Mouse (Mus musculus): ENCODE data around the gene Arhgef28. TPM values are rescaled to one million over a fixed set of nuclear protein-coding genes. Genes with fewer than 3 reads are reported as not detected.

Arhgef28 gene
- polyA plus RNA-seq, 1 experiment = 3.3 TPM

- no peaks in the 10 kb centered on the region for H3K27me3 ChIP-seq (ENCODE audit: control insufficient read depth, insufficient read depth, low read length)
- no peaks in the 10 kb centered on the region for H3K36me3 ChIP-seq (ENCODE audit: control insufficient read depth, insufficient read depth, low read length)
- H3K4me1 ChIP-seq (ENCODE audit: control insufficient read depth, insufficient read depth, insufficient read length, low read length) = no peaks in the 10 kb centered on the region
- no peak for TF ChIP-seq POLR2A (IDR thresholded peaks at IDR 0.05; ENCODE audit: low read depth, low read length)
- no peak overlapping the region for H3K27ac ChIP-seq (ENCODE audit: insufficient read depth, low read depth, low read length)
- 89% methylated on average over 5 of the region's 5 CpGs for WGBS
- no peak overlapping the region for H3K4me3 ChIP-seq (ENCODE audit: low read depth, low read length)
Observed at GRCm38 (mm10) chr13:98002598-98002997, 203.6 kb downstream of the Arhgef28 start.

- no peak overlapping the region for H3K27ac ChIP-seq (ENCODE audit: insufficient read depth, low read depth, low read length)
Observed at GRCm38 (mm10) chr13:98002121-98002520, 204.1 kb downstream of the Arhgef28 start.

GRCm38 (mm10) chr13:98001719-98002118, 204.5 kb downstream of the Arhgef28 start:
- 90% methylated on average over 11 of the region's 11 CpGs for WGBS
- Histone ChIP-seq H3K27ac (ENCODE audit: insufficient read depth, low read depth, low read length) (no peak overlapping the region), H3K36me3 (ENCODE audit: control insufficient read depth, insufficient read depth, low read length) (no peaks in the 10 kb centered on the region), H3K4me3 (ENCODE audit: low read depth, low read length) (no peak overlapping the region), H3K27me3 (ENCODE audit: control insufficient read depth, insufficient read depth, low read length) (no peaks in the 10 kb centered on the region), H3K4me1 (ENCODE audit: control insufficient read depth, insufficient read depth, insufficient read length, low read length) (no peaks in the 10 kb centered on the region)
- TF ChIP-seq CTCF (IDR thresholded peaks at IDR 0.05; ENCODE audit: extremely low read depth, insufficient read length, insufficient replicate concordance, low read depth, low read length) (no peak), POLR2A (IDR thresholded peaks at IDR 0.05; ENCODE audit: low read depth, low read length) (no peak)

More at GRCm38 (mm10) chr13:98002121-98002520, 204.1 kb downstream of the Arhgef28 start:
- WGBS = 26% methylated on average over 2 of the region's 2 CpGs
- no peak for TF ChIP-seq CTCF (IDR thresholded peaks at IDR 0.05; ENCODE audit: extremely low read depth, insufficient read length, insufficient replicate concordance, low read depth, low read length)
- TF ChIP-seq POLR2A (IDR thresholded peaks at IDR 0.05; ENCODE audit: low read depth, low read length) = no peak
- Histone ChIP-seq H3K27me3 (ENCODE audit: control insufficient read depth, insufficient read depth, low read length) (no peaks in the 10 kb centered on the region), H3K36me3 (ENCODE audit: control insufficient read depth, insufficient read depth, low read length) (no peaks in the 10 kb centered on the region), H3K4me3 (ENCODE audit: low read depth, low read length) (no peak overlapping the region), H3K4me1 (ENCODE audit: control insufficient read depth, insufficient read depth, insufficient read length, low read length) (no peaks in the 10 kb centered on the region)

GRCm38 (mm10) chr13:98000841-98001240, 205.4 kb downstream of the Arhgef28 start:
- Histone ChIP-seq H3K27ac (ENCODE audit: insufficient read depth, low read depth, low read length) (no peak overlapping the region), H3K36me3 (ENCODE audit: control insufficient read depth, insufficient read depth, low read length) (no peaks in the 10 kb centered on the region), H3K4me3 (ENCODE audit: low read depth, low read length) (no peak overlapping the region), H3K27me3 (ENCODE audit: control insufficient read depth, insufficient read depth, low read length) (no peaks in the 10 kb centered on the region), H3K4me1 (ENCODE audit: control insufficient read depth, insufficient read depth, insufficient read length, low read length) (no peaks in the 10 kb centered on the region)
- TF ChIP-seq POLR2A (IDR thresholded peaks at IDR 0.05; ENCODE audit: low read depth, low read length) (no peak), CTCF (IDR thresholded peaks at IDR 0.05; ENCODE audit: extremely low read depth, insufficient read length, insufficient replicate concordance, low read depth, low read length) (no peak)
- WGBS = 87% methylated on average over 9 of the region's 9 CpGs

- Histone ChIP-seq H3K4me3 (ENCODE audit: low read depth, low read length) (no peak overlapping the region), H3K27ac (ENCODE audit: insufficient read depth, low read depth, low read length) (no peak overlapping the region), H3K4me1 (ENCODE audit: control insufficient read depth, insufficient read depth, insufficient read length, low read length) (no peaks in the 10 kb centered on the region), H3K27me3 (ENCODE audit: control insufficient read depth, insufficient read depth, low read length) (no peaks in the 10 kb centered on the region), H3K36me3 (ENCODE audit: control insufficient read depth, insufficient read depth, low read length) (no peaks in the 10 kb centered on the region)
- 86% methylated on average over 8 of the region's 8 CpGs for WGBS
- TF ChIP-seq POLR2A (IDR thresholded peaks at IDR 0.05; ENCODE audit: low read depth, low read length) (no peak), CTCF (IDR thresholded peaks at IDR 0.05; ENCODE audit: extremely low read depth, insufficient read length, insufficient replicate concordance, low read depth, low read length) (no peak)
Observed at GRCm38 (mm10) chr13:97999130-97999529, 207.1 kb downstream of the Arhgef28 start.

GRCm38 (mm10) chr13:97998570-97998969, 207.7 kb downstream of the Arhgef28 start:
- Histone ChIP-seq H3K27ac (ENCODE audit: insufficient read depth, low read depth, low read length) (no peak overlapping the region), H3K27me3 (ENCODE audit: control insufficient read depth, insufficient read depth, low read length) (no peaks in the 10 kb centered on the region), H3K4me1 (ENCODE audit: control insufficient read depth, insufficient read depth, insufficient read length, low read length) (no peaks in the 10 kb centered on the region), H3K36me3 (ENCODE audit: control insufficient read depth, insufficient read depth, low read length) (no peaks in the 10 kb centered on the region), H3K4me3 (ENCODE audit: low read depth, low read length) (no peak overlapping the region)
- 60% methylated on average over 8 of the region's 8 CpGs for WGBS
- TF ChIP-seq CTCF (IDR thresholded peaks at IDR 0.05; ENCODE audit: extremely low read depth, insufficient read length, insufficient replicate concordance, low read depth, low read length) (no peak), POLR2A (IDR thresholded peaks at IDR 0.05; ENCODE audit: low read depth, low read length) (no peak)

GRCm38 (mm10) chr13:97990939-97991338, 215.3 kb downstream of the Arhgef28 start:
- Histone ChIP-seq H3K4me1 (ENCODE audit: control insufficient read depth, insufficient read depth, insufficient read length, low read length) (no peaks in the 10 kb centered on the region), H3K27ac (ENCODE audit: insufficient read depth, low read depth, low read length) (no peak overlapping the region), H3K36me3 (ENCODE audit: control insufficient read depth, insufficient read depth, low read length) (no peaks in the 10 kb centered on the region), H3K4me3 (ENCODE audit: low read depth, low read length) (no peak overlapping the region), H3K27me3 (ENCODE audit: control insufficient read depth, insufficient read depth, low read length) (no peaks in the 10 kb centered on the region)
- 30% methylated on average over 8 of the region's 8 CpGs for WGBS
- TF ChIP-seq POLR2A (IDR thresholded peaks at IDR 0.05; ENCODE audit: low read depth, low read length) (no peak), CTCF (IDR thresholded peaks at IDR 0.05; ENCODE audit: extremely low read depth, insufficient read length, insufficient replicate concordance, low read depth, low read length) (no peak)

GRCm38 (mm10) chr13:97988796-97989195, 217.4 kb downstream of the Arhgef28 start:
- Histone ChIP-seq H3K36me3 (ENCODE audit: control insufficient read depth, insufficient read depth, low read length) (no peaks in the 10 kb centered on the region), H3K27ac (ENCODE audit: insufficient read depth, low read depth, low read length) (no peak overlapping the region), H3K27me3 (ENCODE audit: control insufficient read depth, insufficient read depth, low read length) (no peaks in the 10 kb centered on the region), H3K4me1 (ENCODE audit: control insufficient read depth, insufficient read depth, insufficient read length, low read length) (no peaks in the 10 kb centered on the region), H3K4me3 (ENCODE audit: low read depth, low read length) (no peak overlapping the region)
- no peak for TF ChIP-seq POLR2A (IDR thresholded peaks at IDR 0.05; ENCODE audit: low read depth, low read length)
- TF ChIP-seq CTCF (IDR thresholded peaks at IDR 0.05; ENCODE audit: extremely low read depth, insufficient read length, insufficient replicate concordance, low read depth, low read length) = no peak
- 93% methylated on average over 6 of the region's 6 CpGs for WGBS
